In genomic region chr3:36481776-36482193, GRCm38 (mm10) we compare ENCODE assay signal across 7 mouse cellular contexts. TPM values are rescaled to one million over a fixed set of nuclear protein-coding genes. Genes with fewer than 3 reads are reported as not detected.
DNase-seq lines count a peak whose midpoint lies in the region; ATAC-seq and TF ChIP-seq lines count a peak whose summit lies in the region.

No protein-coding gene starts in this region.

- WGBS in forebrain, embryonic 14.5 days = 3% methylated on average over 11 of the region's 11 CpGs

- H3K36me3 ChIP-seq in forebrain, embryonic 14.5 days (ENCODE audit: control insufficient read depth, insufficient read depth, low read length) = no peaks in the 10 kb centered on the region
- no peaks in the 10 kb centered on the region for H3K36me3 ChIP-seq in myocyte (ENCODE audit: control insufficient read depth, insufficient read depth)

- no peaks in the 10 kb centered on the region for H3K9me3 ChIP-seq in forebrain, embryonic 14.5 days (replicated peaks; ENCODE audit: control insufficient read depth, low read length)

- no peak overlapping the region for H3K4me3 ChIP-seq in forebrain, embryonic 14.5 days (ENCODE audit: low read depth, low read length)
- no peak overlapping the region for H3K4me3 ChIP-seq in myocyte

- peak; percentile 90 for DNase-seq in NIH3T3 (ENCODE audit: low read depth)
- peak; percentile 10 for DNase-seq in cerebellum, adult 11 months
- peak; percentile 76 for DNase-seq in forebrain, embryonic 14.5 days (ENCODE audit: low spot score)
- DNase-seq in heart, postnatal 36 days = peak; percentile 50 to 58
- DNase-seq in left cerebral cortex, postnatal 36 days (ENCODE audit: low spot score in 2 of 2) = peak; percentile 25 to 30
- DNase-seq in thymus, postnatal 36 days = no peak

- H3K4me1 ChIP-seq in forebrain, embryonic 14.5 days (ENCODE audit: control insufficient read depth, insufficient read depth, low read length) = peaks cover 3% of the 10 kb centered on the region; the same call in 1 of the 2 replicates

- intact Hi-C loops in heart, postnatal 36 days (cut with DNase I) = no loop called here
- intact Hi-C loops in left cerebral cortex, postnatal 36 days (cut with DNase I) = no loop called here

- H3K4me2 ChIP-seq in forebrain, embryonic 14.5 days (ENCODE audit: low read length) = peak overlapping the region; percentile 25; the same call in 1 of the 2 replicates
- H3K4me2 ChIP-seq in myocyte (ENCODE audit: low read depth) = peak overlapping the region; percentile 87

- no peaks in the 10 kb centered on the region for H3K79me2 ChIP-seq in myocyte (ENCODE audit: control insufficient read depth, insufficient read depth)

- H3K27ac ChIP-seq in forebrain, embryonic 14.5 days (ENCODE audit: low read depth, low read length) = peak overlapping the region; percentile 62; the same call in 1 of the 2 replicates

- peak overlapping the region; percentile 40; the same call in 1 of the 2 replicates for H3K9ac ChIP-seq in forebrain, embryonic 14.5 days (ENCODE audit: low read length)

- peak; percentile 88 for ATAC-seq in forebrain, embryonic 14.5 days

- H3ac ChIP-seq in myocyte (ENCODE audit: control insufficient read depth, insufficient read length) = no peak overlapping the region

- TF ChIP-seq POLR2A in myocyte (IDR thresholded peaks at IDR 0.05; ENCODE audit: insufficient read length, low read depth) = no peak

- no peaks in the 10 kb centered on the region for H3K27me3 ChIP-seq in forebrain, embryonic 14.5 days (replicated peaks; ENCODE audit: control insufficient read depth, insufficient read depth, low read length)
- H3K27me3 ChIP-seq in myocyte (ENCODE audit: control insufficient read depth, insufficient read depth, insufficient read length) = no peaks in the 10 kb centered on the region

TF ChIP-seq in myocyte, 11 proteins besides CTCF, POLR2A, EP300 and RAD21:
- no peak for TF ChIP-seq SRF (IDR thresholded peaks at IDR 0.05; ENCODE audit: control insufficient read depth, insufficient read length, low read depth)
- TF ChIP-seq E2F4 (IDR thresholded peaks at IDR 0.05; ENCODE audit: insufficient read depth) = no peak
- TF ChIP-seq TCF12 (IDR thresholded peaks at IDR 0.05; ENCODE audit: insufficient read depth, poor library complexity, severe bottlenecking) = no peak
- TF ChIP-seq MYOG (IDR thresholded peaks at IDR 0.05; ENCODE audit: control insufficient read depth in 1 of 3, insufficient read depth in 1 of 3, insufficient read length in 2 of 3, low read depth in 2 of 3) = peak in 2 of 3 experiments; percentile 2 to 37
- no peak for TF ChIP-seq REST (IDR thresholded peaks at IDR 0.05; ENCODE audit: insufficient read depth, insufficient read length)
- TF ChIP-seq POLR2AphosphoS2 (IDR thresholded peaks at IDR 0.05; ENCODE audit: insufficient read length, low read depth) = no peak
- TF ChIP-seq MYOD1 (IDR thresholded peaks at IDR 0.05; ENCODE audit: control insufficient read depth in 1 of 3, insufficient read length in 2 of 3, low read depth in 2 of 3) = peak in 2 of 3 experiments; percentile 0 to 16
- no peak for TF ChIP-seq TCF3 (IDR thresholded peaks at IDR 0.05; ENCODE audit: insufficient read length, low read depth)
- no peak for TF ChIP-seq USF1 (IDR thresholded peaks at IDR 0.05; ENCODE audit: low read depth)
- TF ChIP-seq MAX (IDR thresholded peaks at IDR 0.05; ENCODE audit: low read depth) = no peak
- no peak for TF ChIP-seq CEBPB (IDR thresholded peaks at IDR 0.05; ENCODE audit: insufficient read depth, poor library complexity, severe bottlenecking)
TF ChIP-seq in myocyte: peak in this region for 2.

RNA-seq across cellular contexts. Expression of gene 1810062G17Rik, which starts 6.0 kb away (rescaled TPM):
- polyA plus RNA-seq in forebrain, embryonic 14.5 days (2014; fragmentation: Nextera tagmentation; extraction: Ambion mirVana) = 0.25 TPM in 1 of 2 replicates, not detected in the other
- under 1 TPM in 1 of 2 experiments, not detected in 1; 0.30 TPM for total RNA-seq in heart, postnatal 36 days (2021)
- not detected for total RNA-seq in left cerebral cortex, postnatal 36 days (2021)
- polyA plus RNA-seq in myocyte (2012; fragmentation: generic; extraction: Trizol) = 0.46 TPM

RNA-seq across cellular contexts. Expression of gene Anxa5, which starts 6.1 kb away (rescaled TPM):
- polyA plus RNA-seq in forebrain, embryonic 14.5 days (2014; fragmentation: Nextera tagmentation; extraction: Ambion mirVana) = 62.7 and 65.8 TPM in 2 replicates
- total RNA-seq in heart, postnatal 36 days (2021) = 100 to 1,000 TPM; 140 to 143 TPM
- total RNA-seq in left cerebral cortex, postnatal 36 days (2021) = 10 to 100 TPM; 64.2 to 67.8 TPM
- 313 TPM for polyA plus RNA-seq in myocyte (2012; fragmentation: generic; extraction: Trizol)

RNA-seq across cellular contexts. Expression of gene Gm11549, which starts 39.8 kb away (rescaled TPM):
- polyA plus RNA-seq in forebrain, embryonic 14.5 days (2014; fragmentation: Nextera tagmentation; extraction: Ambion mirVana) = 0.10 and 0.37 TPM in 2 replicates
- not detected for total RNA-seq in heart, postnatal 36 days (2021)
- 10 to 100 TPM; 32.8 to 42.1 TPM for total RNA-seq in left cerebral cortex, postnatal 36 days (2021)
- not detected for polyA plus RNA-seq in myocyte (2012; fragmentation: generic; extraction: Trizol)

Comparison
In these comparisons a context has a peak if more than half of its experiments do, and no peak if none do; other contexts are left out.
1. DNase-seq: peak in NIH3T3 (single experiment), cerebellum, adult 11 months (single experiment), forebrain, embryonic 14.5 days (single experiment), heart, postnatal 36 days (2 of 2) and left cerebral cortex, postnatal 36 days (2 of 2); none in thymus, postnatal 36 days (0 of 2).
2. RNA of gene Gm11549, which starts 39.8 kb away (total RNA-seq): 32.8 to 42.1 TPM in left cerebral cortex, postnatal 36 days; not detected in heart, postnatal 36 days; every median in the first group is over 10 times any median in the second.